Mouse (Mus musculus): ENCODE measurements around the gene Unc45b.
"Not testable (repeated sequence)": the region's sequence is repeated elsewhere in the genome, so short reads cannot be mapped to it uniquely, and the experiment has no call there.

The Unc45b gene

GRCm38 (mm10) chr11:82949036-82949435 lies 38.7 kb downstream of the Unc45b start:
- no peak for DNase-seq (ENCODE audit: low spot score)

- DNase-seq (ENCODE audit: low spot score): peak; percentile 62
Observed at GRCm38 (mm10) chr11:82950736-82951481, 40.6 kb downstream of the Unc45b start, which contains the start of gene Slfn5. TSS of gene Slfn5 (plus strand) at chr11:82951349.

GRCm38 (mm10) chr11:82951865-82952611 lies 41.7 kb downstream of the Unc45b start:
- DNase-seq (ENCODE audit: low spot score): peak; percentile 60

- no peak for DNase-seq (ENCODE audit: low spot score)
Observed at GRCm38 (mm10) chr11:82952612-82953542, 42.5 kb downstream of the Unc45b start.

GRCm38 (mm10) chr11:82954631-82955030 lies 44.3 kb downstream of the Unc45b start:
- no peak for DNase-seq (ENCODE audit: low spot score)

- DNase-seq (ENCODE audit: low spot score): no peak
Observed at GRCm38 (mm10) chr11:82956925-82957324, 46.6 kb downstream of the Unc45b start.

- DNase-seq (ENCODE audit: low spot score): peak; percentile 26
Observed at GRCm38 (mm10) chr11:82959613-82960012, 49.3 kb downstream of the Unc45b start.

GRCm38 (mm10) chr11:82961743-82962142 lies 51.4 kb downstream of the Unc45b start:
- no peak for DNase-seq (ENCODE audit: low spot score)

- DNase-seq (ENCODE audit: low spot score): no peak
Observed at GRCm38 (mm10) chr11:82962215-82962614, 51.9 kb downstream of the Unc45b start.

GRCm38 (mm10) chr11:82970712-82971589 lies 60.6 kb downstream of the Unc45b start:
- DNase-seq (ENCODE audit: low spot score): no peak

GRCm38 (mm10) chr11:82971590-82971974 lies 61.2 kb downstream of the Unc45b start:
- DNase-seq (ENCODE audit: low spot score): no peak

GRCm38 (mm10) chr11:82973916-82974315 lies 63.6 kb downstream of the Unc45b start:
- no peak for DNase-seq (ENCODE audit: low spot score)

GRCm38 (mm10) chr11:82982409-82982808 lies 72.1 kb downstream of the Unc45b start:
- not testable (repeated sequence) for DNase-seq (ENCODE audit: low spot score)

GRCm38 (mm10) chr11:82983193-82983592 lies 72.8 kb downstream of the Unc45b start:
- no peak for DNase-seq (ENCODE audit: low spot score)

- DNase-seq (ENCODE audit: low spot score): no peak
Observed at GRCm38 (mm10) chr11:82987621-82988020, 77.3 kb downstream of the Unc45b start.

GRCm38 (mm10) chr11:82989357-82989756 lies 79.0 kb downstream of the Unc45b start:
- DNase-seq (ENCODE audit: low spot score): peak; percentile 36

GRCm38 (mm10) chr11:82990612-82991385 lies 80.4 kb downstream of the Unc45b start:
- peak; percentile 28 for DNase-seq (ENCODE audit: low spot score)

GRCm38 (mm10) chr11:82991469-82992166 lies 81.3 kb downstream of the Unc45b start, which contains the start of gene Slfn9:
TSS of gene Slfn9 (minus strand) at chr11:82991830.
- DNase-seq (ENCODE audit: low spot score): peak; percentile 41

All from urinary bladder, postnatal 14 days (tissue).